Mouse (Mus musculus): Measurements from ENCODE around the gene Acacb. TPM values are rescaled to one million over a fixed set of nuclear protein-coding genes. Genes with fewer than 3 reads are reported as not detected.

Acacb gene
- polyA plus RNA-seq, 1 experiment = 0.84 TPM

GRCm38 (mm10) chr5:114239737-114240136, 93.4 kb downstream of the Acacb start:
- H3K36me3 ChIP-seq (ENCODE audit: control insufficient read depth, insufficient read depth) = no peaks in the 10 kb centered on the region
- H3K27me3 ChIP-seq (ENCODE audit: control insufficient read depth, insufficient read depth, insufficient read length) = peaks cover 73% of the 10 kb centered on the region
- TF ChIP-seq CEBPB (IDR thresholded peaks at IDR 0.05; ENCODE audit: insufficient read depth, poor library complexity, severe bottlenecking) = no peak
- TF ChIP-seq MAX (IDR thresholded peaks at IDR 0.05; ENCODE audit: low read depth) = no peak
- TF ChIP-seq MYOD1 (IDR thresholded peaks at IDR 0.05; ENCODE audit: control insufficient read depth in 1 of 3, insufficient read length in 2 of 3, low read depth in 2 of 3) = no peak
- no peak for TF ChIP-seq POLR2A (IDR thresholded peaks at IDR 0.05; ENCODE audit: insufficient read length, low read depth)
- TF ChIP-seq MYOG (IDR thresholded peaks at IDR 0.05; ENCODE audit: control insufficient read depth in 1 of 3, insufficient read depth in 1 of 3, insufficient read length in 2 of 3, low read depth in 2 of 3) = no peak
- no peak for TF ChIP-seq USF1 (IDR thresholded peaks at IDR 0.05; ENCODE audit: low read depth)
- TF ChIP-seq REST (IDR thresholded peaks at IDR 0.05; ENCODE audit: insufficient read depth, insufficient read length) = no peak
- TF ChIP-seq POLR2AphosphoS2 (IDR thresholded peaks at IDR 0.05; ENCODE audit: insufficient read length, low read depth) = no peak
- TF ChIP-seq TCF3 (IDR thresholded peaks at IDR 0.05; ENCODE audit: insufficient read length, low read depth) = no peak
- no peak for TF ChIP-seq TCF12 (IDR thresholded peaks at IDR 0.05; ENCODE audit: insufficient read depth, poor library complexity, severe bottlenecking)
- no peak for TF ChIP-seq SRF (IDR thresholded peaks at IDR 0.05; ENCODE audit: control insufficient read depth, insufficient read length, low read depth)
- no peak for TF ChIP-seq E2F4 (IDR thresholded peaks at IDR 0.05; ENCODE audit: insufficient read depth)
- no peak overlapping the region for H3K4me2 ChIP-seq (ENCODE audit: low read depth)
- no peak overlapping the region for H3ac ChIP-seq (ENCODE audit: control insufficient read depth, insufficient read length)
- H3K79me2 ChIP-seq (ENCODE audit: control insufficient read depth, insufficient read depth) = no peaks in the 10 kb centered on the region
- H3K4me3 ChIP-seq = no peak overlapping the region

- Histone ChIP-seq H3K27me3 (ENCODE audit: control insufficient read depth, insufficient read depth, insufficient read length) (peaks cover 53% of the 10 kb centered on the region), H3K36me3 (ENCODE audit: control insufficient read depth, insufficient read depth) (no peaks in the 10 kb centered on the region), H3K4me2 (ENCODE audit: low read depth) (no peak overlapping the region), H3K4me3 (no peak overlapping the region), H3ac (ENCODE audit: control insufficient read depth, insufficient read length) (no peak overlapping the region), H3K79me2 (ENCODE audit: control insufficient read depth, insufficient read depth) (no peaks in the 10 kb centered on the region)
- TF ChIP-seq MYOD1 (IDR thresholded peaks at IDR 0.05; ENCODE audit: control insufficient read depth in 1 of 3, insufficient read length in 2 of 3, low read depth in 2 of 3) (no peak), MYOG (IDR thresholded peaks at IDR 0.05; ENCODE audit: control insufficient read depth in 1 of 3, insufficient read depth in 1 of 3, insufficient read length in 2 of 3, low read depth in 2 of 3) (no peak), TCF3 (IDR thresholded peaks at IDR 0.05; ENCODE audit: insufficient read length, low read depth) (no peak), CEBPB (IDR thresholded peaks at IDR 0.05; ENCODE audit: insufficient read depth, poor library complexity, severe bottlenecking) (no peak), REST (IDR thresholded peaks at IDR 0.05; ENCODE audit: insufficient read depth, insufficient read length) (no peak)
Observed at GRCm38 (mm10) chr5:114246465-114246864, 100.1 kb downstream of the Acacb start.

GRCm38 (mm10) chr5:114248174-114248589, 101.8 kb downstream of the Acacb start:
- Histone ChIP-seq H3K79me2 (ENCODE audit: control insufficient read depth, insufficient read depth) (no peaks in the 10 kb centered on the region), H3K4me3 (no peak overlapping the region), H3K4me2 (ENCODE audit: low read depth) (no peak overlapping the region), H3K27me3 (ENCODE audit: control insufficient read depth, insufficient read depth, insufficient read length) (peaks cover 48% of the 10 kb centered on the region), H3ac (ENCODE audit: control insufficient read depth, insufficient read length) (no peak overlapping the region), H3K36me3 (ENCODE audit: control insufficient read depth, insufficient read depth) (no peaks in the 10 kb centered on the region)
- TF ChIP-seq MYOD1 (IDR thresholded peaks at IDR 0.05; ENCODE audit: control insufficient read depth in 1 of 3, insufficient read length in 2 of 3, low read depth in 2 of 3) = no peak
- TF ChIP-seq CEBPB (IDR thresholded peaks at IDR 0.05; ENCODE audit: insufficient read depth, poor library complexity, severe bottlenecking) = no peak
- no peak for TF ChIP-seq POLR2AphosphoS2 (IDR thresholded peaks at IDR 0.05; ENCODE audit: insufficient read length, low read depth)
- no peak for TF ChIP-seq REST (IDR thresholded peaks at IDR 0.05; ENCODE audit: insufficient read depth, insufficient read length)
- TF ChIP-seq POLR2A (IDR thresholded peaks at IDR 0.05; ENCODE audit: insufficient read length, low read depth) = no peak
- no peak for TF ChIP-seq USF1 (IDR thresholded peaks at IDR 0.05; ENCODE audit: low read depth)
- TF ChIP-seq TCF3 (IDR thresholded peaks at IDR 0.05; ENCODE audit: insufficient read length, low read depth) = no peak
- no peak for TF ChIP-seq TCF12 (IDR thresholded peaks at IDR 0.05; ENCODE audit: insufficient read depth, poor library complexity, severe bottlenecking)
- TF ChIP-seq SRF (IDR thresholded peaks at IDR 0.05; ENCODE audit: control insufficient read depth, insufficient read length, low read depth) = no peak
- TF ChIP-seq E2F4 (IDR thresholded peaks at IDR 0.05; ENCODE audit: insufficient read depth) = no peak
- TF ChIP-seq MAX (IDR thresholded peaks at IDR 0.05; ENCODE audit: low read depth) = no peak
- TF ChIP-seq MYOG (IDR thresholded peaks at IDR 0.05; ENCODE audit: control insufficient read depth in 1 of 3, insufficient read depth in 1 of 3, insufficient read length in 2 of 3, low read depth in 2 of 3) = no peak

- no peaks in the 10 kb centered on the region for H3K36me3 ChIP-seq (ENCODE audit: control insufficient read depth, insufficient read depth)
- no peak overlapping the region for H3K4me3 ChIP-seq
- H3K79me2 ChIP-seq (ENCODE audit: control insufficient read depth, insufficient read depth) = no peaks in the 10 kb centered on the region
- H3K27me3 ChIP-seq (ENCODE audit: control insufficient read depth, insufficient read depth, insufficient read length) = peaks cover 45% of the 10 kb centered on the region
- H3K4me2 ChIP-seq (ENCODE audit: low read depth) = no peak overlapping the region
- no peak for TF ChIP-seq TCF12 (IDR thresholded peaks at IDR 0.05; ENCODE audit: insufficient read depth, poor library complexity, severe bottlenecking)
- TF ChIP-seq TCF3 (IDR thresholded peaks at IDR 0.05; ENCODE audit: insufficient read length, low read depth) = no peak
- no peak for TF ChIP-seq CEBPB (IDR thresholded peaks at IDR 0.05; ENCODE audit: insufficient read depth, poor library complexity, severe bottlenecking)
- no peak for TF ChIP-seq MAX (IDR thresholded peaks at IDR 0.05; ENCODE audit: low read depth)
- no peak for TF ChIP-seq E2F4 (IDR thresholded peaks at IDR 0.05; ENCODE audit: insufficient read depth)
- TF ChIP-seq SRF (IDR thresholded peaks at IDR 0.05; ENCODE audit: control insufficient read depth, insufficient read length, low read depth) = no peak
- TF ChIP-seq POLR2AphosphoS2 (IDR thresholded peaks at IDR 0.05; ENCODE audit: insufficient read length, low read depth) = no peak
- no peak for TF ChIP-seq POLR2A (IDR thresholded peaks at IDR 0.05; ENCODE audit: insufficient read length, low read depth)
- no peak for TF ChIP-seq MYOD1 (IDR thresholded peaks at IDR 0.05; ENCODE audit: control insufficient read depth in 1 of 3, insufficient read length in 2 of 3, low read depth in 2 of 3)
- TF ChIP-seq MYOG (IDR thresholded peaks at IDR 0.05; ENCODE audit: control insufficient read depth in 1 of 3, insufficient read depth in 1 of 3, insufficient read length in 2 of 3, low read depth in 2 of 3) = no peak
- no peak for TF ChIP-seq USF1 (IDR thresholded peaks at IDR 0.05; ENCODE audit: low read depth)
- no peak for TF ChIP-seq REST (IDR thresholded peaks at IDR 0.05; ENCODE audit: insufficient read depth, insufficient read length)
- H3ac ChIP-seq (ENCODE audit: control insufficient read depth, insufficient read length) = no peak overlapping the region
Observed at GRCm38 (mm10) chr5:114259495-114259894, 113.2 kb downstream of the Acacb start.
